Mouse (Mus musculus): ENCODE measurements around the gene Stambpl1.

The Stambpl1 gene

GRCm38 (mm10) chr19:34192008-34192963 is at the start of gene Stambpl1:
Stambpl1 (plus strand) TSS chr19:34192229.
- peak; percentile 89 for DNase-seq (ENCODE audit: low read depth, low spot score)

GRCm38 (mm10) chr19:34148421-34148820 is 43.6 kb upstream of the Stambpl1 start:
- no peak for DNase-seq (ENCODE audit: low read depth, low spot score)

- DNase-seq (ENCODE audit: low read depth, low spot score) = peak; percentile 59
Observed at GRCm38 (mm10) chr19:34151909-34152308, 40.1 kb upstream of the Stambpl1 start.

GRCm38 (mm10) chr19:34153263-34154144 is 38.5 kb upstream of the Stambpl1 start:
- no peak for DNase-seq (ENCODE audit: low read depth, low spot score)

GRCm38 (mm10) chr19:34162693-34163092 is 29.3 kb upstream of the Stambpl1 start:
- no peak for DNase-seq (ENCODE audit: low read depth, low spot score)

GRCm38 (mm10) chr19:34165891-34166290 is 26.1 kb upstream of the Stambpl1 start, which contains the start of gene Ankrd22:
Ankrd22 (minus strand) TSS chr19:34166053.
- no peak for DNase-seq (ENCODE audit: low read depth, low spot score)

GRCm38 (mm10) chr19:34166386-34166785 is 25.6 kb upstream of the Stambpl1 start:
- DNase-seq (ENCODE audit: low read depth, low spot score) = no peak

GRCm38 (mm10) chr19:34167896-34168661 is 23.9 kb upstream of the Stambpl1 start:
- DNase-seq (ENCODE audit: low read depth, low spot score) = peak; percentile 37

- no peak for DNase-seq (ENCODE audit: low read depth, low spot score)
Observed at GRCm38 (mm10) chr19:34169121-34169520, 22.9 kb upstream of the Stambpl1 start.

GRCm38 (mm10) chr19:34171167-34171566 is 20.9 kb upstream of the Stambpl1 start:
- DNase-seq (ENCODE audit: low read depth, low spot score) = no peak

- no peak for DNase-seq (ENCODE audit: low read depth, low spot score)
Observed at GRCm38 (mm10) chr19:34174004-34174403, 18.0 kb upstream of the Stambpl1 start.

GRCm38 (mm10) chr19:34179136-34179535 is 12.9 kb upstream of the Stambpl1 start:
- DNase-seq (ENCODE audit: low read depth, low spot score) = no peak

GRCm38 (mm10) chr19:34180316-34180715 is 11.7 kb upstream of the Stambpl1 start:
- DNase-seq (ENCODE audit: low read depth, low spot score) = peak; percentile 29

GRCm38 (mm10) chr19:34181234-34181633 is 10.8 kb upstream of the Stambpl1 start:
- DNase-seq (ENCODE audit: low read depth, low spot score) = peak; percentile 28

GRCm38 (mm10) chr19:34182490-34182889 is 9.5 kb upstream of the Stambpl1 start:
- no peak for DNase-seq (ENCODE audit: low read depth, low spot score)

- peak; percentile 72 for DNase-seq (ENCODE audit: low read depth, low spot score)
Observed at GRCm38 (mm10) chr19:34186845-34187244, 5.2 kb upstream of the Stambpl1 start.

GRCm38 (mm10) chr19:34191645-34192007 is 403 bp upstream of the Stambpl1 start:
- DNase-seq (ENCODE audit: low read depth, low spot score) = no peak

- DNase-seq (ENCODE audit: low read depth, low spot score) = peak; percentile 60
Observed at GRCm38 (mm10) chr19:34193149-34193548, 1.1 kb downstream of the Stambpl1 start.

- DNase-seq (ENCODE audit: low read depth, low spot score) = no peak
Observed at GRCm38 (mm10) chr19:34193683-34194082, 1.7 kb downstream of the Stambpl1 start.

- peak; percentile 32 for DNase-seq (ENCODE audit: low read depth, low spot score)
Observed at GRCm38 (mm10) chr19:34194132-34194745, 2.2 kb downstream of the Stambpl1 start.

- no peak for DNase-seq (ENCODE audit: low read depth, low spot score)
Observed at GRCm38 (mm10) chr19:34195031-34195430, 3.0 kb downstream of the Stambpl1 start.

Measured in CD4-positive helper T cell, adult 2 months (primary cell).